22 mouse cellular contexts compared by ENCODE assay signal in the genomic region with DNA sequence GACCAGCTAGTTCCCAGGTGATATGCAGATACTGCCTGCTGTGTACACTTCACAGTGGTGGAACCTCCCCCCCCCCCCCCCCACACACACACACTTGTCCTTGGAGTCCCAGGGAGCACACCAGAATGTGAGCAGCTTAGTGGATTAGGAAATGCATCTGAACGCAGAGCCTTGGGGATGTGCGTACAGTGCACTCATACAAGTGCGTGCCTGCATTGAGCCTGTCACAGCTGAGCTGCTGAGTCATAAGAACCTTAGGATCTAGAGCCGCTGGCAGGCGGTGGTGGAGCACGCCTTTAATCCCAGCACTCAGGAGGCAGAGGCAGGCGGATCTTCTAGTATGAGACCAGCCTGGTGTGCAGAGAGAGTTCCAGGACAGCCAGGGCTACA. TPM values are rescaled to one million over a fixed set of nuclear protein-coding genes. Genes with fewer than 3 reads are reported as not detected.
A peak's percentile ranks its signal among the peaks of the same experiment; 100 is the strongest.
DNase-seq lines count a peak whose midpoint lies in the region; ATAC-seq and TF ChIP-seq lines count a peak whose summit lies in the region.
"Had no signal": no experiment of that assay in that cellular context is flagged by ENCODE, and none has a peak within 500 bp of the region (broad histone marks: within the 10 kb centered on the region; RNA-seq: fewer than 3 reads in every experiment).

No protein-coding gene starts in this region.

- H3K27ac ChIP-seq in ES-E14 (ENCODE audit: insufficient read depth, low read depth, low read length, poor library complexity, severe bottlenecking), result peak overlapping the region; percentile 34; the same call in 1 of the 2 replicates
- H3K27ac ChIP-seq in limb, embryonic 14.5 days (replicated peaks; ENCODE audit: low read depth, low read length), result 0 out of 2 replicates have a peak overlapping the region, but pooled peaks have one; percentile 50
- no peak overlapping the region for H3K27ac ChIP-seq in forebrain, embryonic 14.5 days (ENCODE audit: low read depth, low read length)
- H3K27ac ChIP-seq: embryonic facial prominence, embryonic 12.5 days; forebrain, embryonic 15.5 days; heart, embryonic 15.5 days; hindbrain, embryonic 13.5 days had no signal

- H3K9me3 ChIP-seq in E14TG2a.4 (ENCODE audit: low read length) (no peaks in the 10 kb centered on the region), ES-E14 (ENCODE audit: control insufficient read depth, insufficient read depth, low read depth, low read length) (no peaks in the 10 kb centered on the region)
- no peaks in the 10 kb centered on the region for H3K9me3 ChIP-seq in limb, embryonic 14.5 days (ENCODE audit: control insufficient read depth, low read length)
- H3K9me3 ChIP-seq in forebrain, embryonic 14.5 days (replicated peaks; ENCODE audit: control insufficient read depth, low read length), result no peaks in the 10 kb centered on the region
- H3K9me3 ChIP-seq: embryonic facial prominence, embryonic 12.5 days; embryonic facial prominence, embryonic 15.5 days; forebrain, embryonic 15.5 days; G1E; heart, embryonic 12.5 days; heart, embryonic 15.5 days; hindbrain, embryonic 10.5 days; hindbrain, embryonic 13.5 days had no signal

- ATAC-seq in limb, embryonic 14.5 days (ENCODE audit: low FRiP score, low read depth), result no peak
- ATAC-seq in forebrain, embryonic 14.5 days, result no peak

- peaks cover 3% of the 10 kb centered on the region; the same call in 1 of the 2 replicates for H3K27me3 ChIP-seq in E14TG2a.4 (ENCODE audit: insufficient read depth, low read length)
- H3K27me3 ChIP-seq in limb, embryonic 14.5 days (ENCODE audit: control insufficient read depth, insufficient read depth, low read length), result no peaks in the 10 kb centered on the region
- 0 out of 2 replicates have a peak, but pooled peaks cover 2% of the 10 kb centered on the region for H3K27me3 ChIP-seq in forebrain, embryonic 14.5 days (replicated peaks; ENCODE audit: control insufficient read depth, insufficient read depth, low read length)
- H3K27me3 ChIP-seq: embryonic facial prominence, embryonic 15.5 days; forebrain, embryonic 15.5 days had no signal

- no peak overlapping the region for H3K9ac ChIP-seq in ES-E14 (ENCODE audit: insufficient read depth, low read depth, low read length, poor library complexity, severe bottlenecking)
- no peak overlapping the region for H3K9ac ChIP-seq in limb, embryonic 14.5 days (ENCODE audit: low read depth, low read length, severe bottlenecking)
- H3K9ac ChIP-seq in forebrain, embryonic 14.5 days (ENCODE audit: low read length), result no peak overlapping the region
- H3K9ac ChIP-seq: embryonic facial prominence, embryonic 12.5 days; embryonic facial prominence, embryonic 15.5 days; forebrain, embryonic 15.5 days; heart, embryonic 12.5 days; heart, embryonic 15.5 days; hindbrain, embryonic 13.5 days had no signal

- TF ChIP-seq POLR2A in limb, embryonic 14.5 days (IDR thresholded peaks at IDR 0.05; ENCODE audit: borderline replicate concordance, extremely low read depth, insufficient read depth, insufficient read length), result no peak

- H3K36me3 ChIP-seq in E14TG2a.4 (ENCODE audit: insufficient read depth, low read length) (no peaks in the 10 kb centered on the region), ES-E14 (ENCODE audit: control insufficient read depth, insufficient read depth, low read length, poor library complexity, severe bottlenecking) (no peaks in the 10 kb centered on the region)
- H3K36me3 ChIP-seq in limb, embryonic 14.5 days (ENCODE audit: control insufficient read depth, insufficient read depth, low read length), result no peaks in the 10 kb centered on the region
- H3K36me3 ChIP-seq in forebrain, embryonic 14.5 days (ENCODE audit: control insufficient read depth, insufficient read depth, low read length), result no peaks in the 10 kb centered on the region
- H3K36me3 ChIP-seq: embryonic facial prominence, embryonic 12.5 days; embryonic facial prominence, embryonic 15.5 days; forebrain, embryonic 15.5 days; G1E; heart, embryonic 12.5 days; heart, embryonic 15.5 days; hindbrain, embryonic 10.5 days; hindbrain, embryonic 13.5 days had no signal

- 89% methylated on average over 7 of the region's 7 CpGs for WGBS in limb, embryonic 14.5 days
- 96% methylated on average over 7 of the region's 7 CpGs for WGBS in forebrain, embryonic 14.5 days

- no peak for TF ChIP-seq CTCF in E14TG2a.4 (conservative IDR thresholded peaks at IDR 0.05; ENCODE audit: low read length)

- H3K4me1 ChIP-seq in E14TG2a.4 (replicated peaks; ENCODE audit: low read depth, low read length), result peaks cover 55% of the 10 kb centered on the region
- H3K4me1 ChIP-seq in ES-E14 (ENCODE audit: control insufficient read depth in 2 of 2, insufficient read depth in 2 of 2, low read length in 2 of 2, poor library complexity in 1 of 2), result peaks cover 5 to 30% of the 10 kb centered on the region in 2 experiments; a peak in 2 of 4 replicates
- peaks cover 61% of the 10 kb centered on the region for H3K4me1 ChIP-seq in limb, embryonic 14.5 days (ENCODE audit: control insufficient read depth, insufficient read depth, low read length)
- no peaks in the 10 kb centered on the region for H3K4me1 ChIP-seq in forebrain, embryonic 14.5 days (ENCODE audit: control insufficient read depth, insufficient read depth, low read length)

- no peak overlapping the region for H3K4me2 ChIP-seq in limb, embryonic 14.5 days (replicated peaks; ENCODE audit: low read depth, low read length, severe bottlenecking)
- H3K4me2 ChIP-seq in forebrain, embryonic 14.5 days (ENCODE audit: low read length), result no peak overlapping the region
- H3K4me2 ChIP-seq: embryonic facial prominence, embryonic 12.5 days; embryonic facial prominence, embryonic 15.5 days; forebrain, embryonic 15.5 days; heart, embryonic 12.5 days; heart, embryonic 15.5 days; hindbrain, embryonic 13.5 days had no signal

- in situ Hi-C loops in ES-E14 (cut with MboI; ENCODE audit: low sequenced_read_pairs in 2 of 2, unreplicated experiment in 2 of 2), result no loop called here

- H3K4me3 ChIP-seq in E14TG2a.4 (replicated peaks; ENCODE audit: low read length) (peak overlapping the region; percentile 76), ES-E14 (ENCODE audit: insufficient read depth in 1 of 2, low read depth in 1 of 2, low read length in 2 of 2, poor library complexity in 1 of 2, severe bottlenecking in 1 of 2) (peak overlapping the region in 1 of 2 experiments; percentile 52; a peak in 2 of 4 replicates)
- no peak overlapping the region for H3K4me3 ChIP-seq in limb, embryonic 14.5 days (replicated peaks; ENCODE audit: low read length)
- no peak overlapping the region for H3K4me3 ChIP-seq in forebrain, embryonic 14.5 days (ENCODE audit: low read depth, low read length)
- H3K4me3 ChIP-seq: embryonic facial prominence, embryonic 12.5 days; embryonic facial prominence, embryonic 15.5 days; forebrain, embryonic 15.5 days; heart, embryonic 12.5 days; heart, embryonic 15.5 days; hindbrain, embryonic 10.5 days; hindbrain, embryonic 13.5 days had no signal

- no peak for DNase-seq in ES-E14 (ENCODE audit: low read depth, low spot score)
- peak; percentile 52 for DNase-seq in ZHBTc4 (ENCODE audit: low read depth, low spot score)
- DNase-seq in limb, embryonic 14.5 days (ENCODE audit: low spot score), result no peak
- no peak for DNase-seq in kidney, postnatal 4 days
- DNase-seq in forebrain, embryonic 14.5 days (ENCODE audit: low spot score), result no peak
- no peak for DNase-seq in urinary bladder, postnatal 25 days (ENCODE audit: low spot score)
- DNase-seq: B cell, adult 2 months; heart, postnatal 10 days; heart, postnatal 36 days had no signal

TF ChIP-seq in ES-E14, 5 proteins besides CTCF, POLR2A, EP300 and RAD21:
- TF ChIP-seq MAFK (IDR thresholded peaks at IDR 0.05; ENCODE audit: insufficient read depth, low read depth, low read length) (peak; percentile 15; the same call in 1 of the 2 replicates), HCFC1 (IDR thresholded peaks at IDR 0.05; ENCODE audit: borderline replicate concordance, insufficient read depth, low read length) (no peak)

RNA-seq across cellular contexts. Expression of a gene that starts 7.7 kb away (rescaled TPM):
- total RNA-seq in ES-E14 (2012; rRNA removed), result 11.8 and 13.3 TPM in 2 replicates
- 52.0 and 65.8 TPM in 2 replicates for polyA plus RNA-seq in limb, embryonic 14.5 days (2012; rRNA removed)
- polyA plus RNA-seq in limb, embryonic 14.5 days (2014; fragmentation: Nextera tagmentation; extraction: Ambion mirVana), result 20.6 and 21.8 TPM in 2 replicates
- 1.8 and 2.5 TPM in 2 replicates for polyA plus RNA-seq in forebrain, embryonic 14.5 days (2014; fragmentation: Nextera tagmentation; extraction: Ambion mirVana)
- polyA plus RNA-seq: G1E had no signal

RNA-seq across cellular contexts. Expression of a gene that starts 59.4 kb away (rescaled TPM):
- total RNA-seq in ES-E14 (2012; rRNA removed), result 3.1 and 3.2 TPM in 2 replicates
- polyA plus RNA-seq in limb, embryonic 14.5 days (2012; rRNA removed), result 0.39 and 0.46 TPM in 2 replicates
- polyA plus RNA-seq in limb, embryonic 14.5 days (2014; fragmentation: Nextera tagmentation; extraction: Ambion mirVana), result 0.17 and 0.51 TPM in 2 replicates
- polyA plus RNA-seq in forebrain, embryonic 14.5 days (2014; fragmentation: Nextera tagmentation; extraction: Ambion mirVana), result 0.19 and 0.56 TPM in 2 replicates
- total RNA-seq: CH12.LX; common myeloid progenitor, adult 5-6 weeks; gastrocnemius, adult 8-10 months; gastrocnemius, postnatal 25 days; heart, postnatal 36 days had no signal
- polyA plus RNA-seq: G1E had no signal
